Mouse (Mus musculus) myocyte (in vitro differentiated cells): ENCODE measurements around the gene Ptprs.

Experiments used
- E2F4 ChIP-seq: IDR thresholded peaks from one replicate; pipeline ENCODE4 v1.6.1; 2011; ENCODE audit warnings: mild to moderate bottlenecking, control low read depth, moderate library complexity; ENCODE audit not compliant: insufficient read depth
- MYOD1 ChIP-seq, 3 experiments: IDR thresholded peaks; one replicate each; pipeline ENCODE4 v1.6.1; 2011; ENCODE audit warnings: control low read depth in 2 of 3, low read depth in 2 of 3, mild to moderate bottlenecking in 2 of 3, moderate library complexity in 1 of 3; ENCODE audit not compliant: insufficient read length in 2 of 3, control insufficient read depth in 1 of 3
- MYOG ChIP-seq, 3 experiments: IDR thresholded peaks; one replicate each; pipeline ENCODE4 v1.6.1; 2011; ENCODE audit warnings: control low read depth in 2 of 3, low read depth in 2 of 3, mild to moderate bottlenecking in 2 of 3; ENCODE audit not compliant: insufficient read length in 2 of 3, control insufficient read depth in 1 of 3, insufficient read depth in 1 of 3
- POLR2A ChIP-seq: IDR thresholded peaks from one replicate; pipeline ENCODE4 v1.6.1; 2011; ENCODE audit warnings: low read depth, mild to moderate bottlenecking, control low read depth, moderate library complexity; ENCODE audit not compliant: insufficient read length
- POLR2AphosphoS2 ChIP-seq: IDR thresholded peaks from one replicate; pipeline ENCODE4 v1.6.1; 2011; ENCODE audit warnings: low read depth, control low read depth; ENCODE audit not compliant: insufficient read length
- REST ChIP-seq: IDR thresholded peaks from one replicate; pipeline ENCODE4 v1.6.1; 2011; ENCODE audit warnings: mild to moderate bottlenecking, control low read depth, moderate library complexity; ENCODE audit not compliant: insufficient read depth, insufficient read length
- TCF12 ChIP-seq: IDR thresholded peaks from one replicate; pipeline ENCODE4 v1.6.1; 2011; ENCODE audit warnings: mild to moderate bottlenecking, control low read depth; ENCODE audit not compliant: poor library complexity, insufficient read depth, severe bottlenecking
- USF1 ChIP-seq: IDR thresholded peaks from one replicate; pipeline ENCODE4 v1.6.1; 2011; ENCODE audit warnings: low read depth, mild to moderate bottlenecking, control low read depth, moderate library complexity

- TF ChIP-seq E2F4 (no peak), REST (no peak), POLR2A (no peak), USF1 (no peak), MYOG (IDR thresholded peaks at IDR 0.05; ENCODE audit: control insufficient read depth in 1 of 3, insufficient read depth in 1 of 3, insufficient read length in 2 of 3, low read depth in 2 of 3) (no peak), MYOD1 (IDR thresholded peaks at IDR 0.05; ENCODE audit: control insufficient read depth in 1 of 3, insufficient read length in 2 of 3, low read depth in 2 of 3) (no peak), POLR2AphosphoS2 (no peak), TCF12 (no peak)
Observed at GRCm38 (mm10) chr17:56511707-56512090, 35.4 kb upstream of the Ptprs start.
